Mouse (Mus musculus) spleen, adult 2 months (tissue): ENCODE data around the gene Mlh3.

Source experiments
- CTCF ChIP-seq: fragments of 200-500 bp; IDR thresholded peaks from 2 replicates; pipeline ENCODE4 v1.5.1; 2011; ENCODE audit warnings: mild to moderate bottlenecking, inconsistent platforms; ENCODE audit not compliant: insufficient read depth, insufficient read length, insufficient replicate concordance; ENCODE audit errors: extremely low read depth
- POLR2A ChIP-seq: fragments of 200-500 bp; IDR thresholded peaks from 2 replicates; pipeline ENCODE4 v1.6.1; 2011; ENCODE audit warnings: low read depth, low read length, inconsistent platforms

DNA sequence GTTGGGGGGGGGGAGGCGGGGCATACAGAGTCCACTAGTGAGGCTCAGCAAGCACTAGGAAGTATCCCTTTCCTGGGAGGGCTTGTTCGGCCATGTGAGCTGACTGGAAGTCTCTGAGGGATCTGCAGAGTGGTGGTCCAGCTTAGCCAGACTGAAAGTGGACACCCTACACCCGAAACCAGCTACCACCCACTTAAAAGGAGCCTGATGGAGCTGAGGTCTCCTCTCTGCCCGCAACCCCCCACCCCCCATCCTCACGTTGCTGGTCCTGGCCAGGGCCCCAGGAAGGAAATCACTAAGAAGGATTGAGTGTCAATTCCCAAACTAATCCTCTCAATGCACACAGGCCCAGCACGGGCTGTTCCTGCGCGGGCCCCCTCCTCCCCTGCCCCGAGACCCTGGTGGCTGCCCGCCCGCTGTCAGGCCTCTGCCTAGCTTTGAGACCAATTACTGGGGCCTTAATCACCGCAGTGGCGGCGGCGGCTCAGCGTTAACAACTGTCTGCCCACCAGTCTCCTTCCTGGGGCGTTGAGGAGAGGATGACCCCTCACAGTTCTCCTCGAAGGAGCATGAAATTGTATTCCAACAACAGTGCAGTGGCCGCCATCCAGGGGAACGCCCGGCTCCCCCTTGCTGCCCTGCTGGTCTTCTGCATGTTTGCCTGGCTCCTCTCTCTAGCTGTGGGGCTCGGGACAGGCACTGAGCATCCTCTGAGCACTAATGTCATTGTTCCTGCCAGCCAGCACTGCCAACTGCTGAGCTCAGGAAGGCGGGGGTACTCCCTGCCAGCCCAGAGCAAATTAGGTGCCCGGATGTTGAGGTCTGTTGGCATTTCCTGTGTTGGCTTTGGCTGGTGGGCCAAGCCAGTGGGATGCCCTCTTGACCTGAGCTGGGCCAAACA lies 69.2 kb downstream of the Mlh3 start:
- no peak for TF ChIP-seq CTCF
- no peak for TF ChIP-seq POLR2A
